Mouse (Mus musculus): ENCODE results near the gene Deup1.

Gene Deup1

DNA sequence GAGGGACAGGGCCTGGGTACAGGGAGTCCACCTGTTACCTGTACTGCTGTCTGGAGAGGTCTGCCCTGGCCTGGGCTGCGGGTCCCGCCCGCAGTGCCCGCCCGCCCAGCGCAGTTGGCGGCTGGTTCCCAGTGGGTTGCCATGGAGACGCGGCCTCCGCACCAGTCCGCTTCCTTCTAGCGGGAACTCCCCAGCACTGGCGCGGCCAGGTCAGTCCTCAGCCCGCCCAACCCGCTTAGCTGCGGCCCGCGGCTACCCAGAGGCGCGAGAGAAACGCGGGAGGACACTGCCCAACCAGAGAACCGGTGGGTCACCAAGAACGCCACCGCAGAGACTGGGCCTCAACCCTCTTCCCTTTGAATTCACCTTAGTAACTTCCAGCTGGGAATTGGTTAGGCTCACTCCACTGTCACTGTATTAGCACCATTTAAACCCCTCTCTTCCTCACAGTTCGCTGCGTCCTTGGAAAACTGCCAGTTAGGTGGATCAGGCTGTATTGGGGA is at the start of gene Deup1:
Deup1 (minus strand) TSS at position 149 of the 503 bp plus-strand sequence.
- no peak for ATAC-seq (ENCODE audit: insufficient number of reproducible peaks, low FRiP score, low TSS enrichment)

DNA sequence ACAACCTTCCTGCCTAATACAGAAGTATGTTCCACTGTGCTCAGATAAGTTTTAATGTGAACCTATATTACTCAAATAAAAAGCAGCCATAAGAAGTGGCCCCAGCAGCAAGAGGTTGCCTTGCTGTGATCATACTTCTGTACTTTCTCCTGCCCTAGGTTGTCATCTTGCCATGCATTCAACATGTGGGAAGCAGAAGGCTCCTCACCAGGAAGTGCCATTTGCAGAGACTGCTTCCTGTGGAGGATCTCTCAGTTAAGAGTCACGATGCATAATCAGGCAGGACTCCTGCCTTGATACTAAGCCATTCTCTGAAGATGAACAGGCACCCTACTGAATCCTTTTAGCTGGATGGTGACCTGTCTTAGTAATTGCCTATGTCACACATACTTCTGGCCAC is 44.5 kb upstream of the Deup1 start:
- no peak for ATAC-seq (ENCODE audit: insufficient number of reproducible peaks, low FRiP score, low TSS enrichment)

DNA sequence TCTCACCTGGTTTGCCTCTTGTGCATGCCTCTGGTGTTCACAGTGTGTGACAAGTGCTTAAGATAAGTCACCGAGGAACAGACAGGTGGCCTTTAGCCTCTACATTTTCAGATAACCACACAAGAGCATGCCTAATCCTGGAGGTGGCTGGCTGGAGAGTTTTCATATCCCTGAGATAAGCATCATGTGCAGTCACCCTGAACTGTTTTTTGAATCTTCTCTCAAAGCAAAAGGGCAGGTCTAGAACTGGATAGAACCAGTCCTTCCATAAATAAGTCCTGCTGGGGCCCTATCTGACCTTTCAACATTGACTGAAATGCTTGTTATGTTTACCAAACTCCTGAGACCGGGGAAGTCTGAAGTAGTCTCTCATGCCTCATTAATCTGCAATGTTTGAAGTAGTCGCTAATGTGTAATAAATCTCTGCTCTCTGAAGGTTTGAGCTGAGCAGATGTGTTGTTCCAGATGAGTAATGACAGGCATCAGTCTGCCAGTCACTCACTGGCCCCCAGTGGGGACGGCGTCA is 42.3 kb upstream of the Deup1 start:
- no peak for ATAC-seq (ENCODE audit: insufficient number of reproducible peaks, low FRiP score, low TSS enrichment)

DNA sequence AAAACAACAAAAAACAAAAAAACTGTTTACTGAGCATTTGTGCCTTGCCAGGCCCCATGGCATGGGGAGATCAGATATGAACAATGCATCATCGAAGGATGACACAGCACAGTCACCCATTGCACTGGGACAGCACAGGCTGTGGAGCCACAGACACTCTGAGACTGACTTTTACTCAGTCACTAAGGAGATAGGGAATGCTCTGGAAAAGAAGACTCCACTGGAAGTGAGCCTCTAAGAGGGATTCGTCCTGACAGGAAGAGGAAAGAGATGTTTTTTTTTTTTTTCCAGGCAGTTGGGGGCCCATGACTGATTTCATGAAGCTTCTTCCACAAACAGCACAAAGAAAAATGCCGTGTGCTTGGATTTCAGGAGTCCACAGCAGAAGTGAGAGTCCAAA is 41.7 kb upstream of the Deup1 start:
- ATAC-seq (ENCODE audit: insufficient number of reproducible peaks, low FRiP score, low TSS enrichment), result no peak

DNA sequence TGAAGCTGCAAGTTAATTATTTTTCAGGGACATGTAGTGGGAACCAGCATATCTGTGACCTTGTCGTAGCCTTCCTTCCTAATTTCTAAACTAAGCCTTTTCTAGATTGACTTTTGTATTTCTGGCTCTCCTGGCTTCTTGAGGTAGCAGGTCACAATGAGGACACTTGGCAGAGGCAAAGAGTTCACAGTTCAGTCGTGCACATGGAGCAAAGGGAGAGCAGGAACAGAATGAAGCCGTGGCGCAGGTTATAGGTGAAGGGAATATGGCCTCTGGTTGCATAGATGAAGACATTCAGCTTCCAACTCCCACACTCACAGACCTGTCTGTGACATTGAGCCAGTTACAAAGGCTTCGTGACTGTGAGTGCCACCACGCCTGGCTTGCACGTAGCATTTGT is 36.9 kb upstream of the Deup1 start:
- ATAC-seq (ENCODE audit: insufficient number of reproducible peaks, low FRiP score, low TSS enrichment), result no peak

DNA sequence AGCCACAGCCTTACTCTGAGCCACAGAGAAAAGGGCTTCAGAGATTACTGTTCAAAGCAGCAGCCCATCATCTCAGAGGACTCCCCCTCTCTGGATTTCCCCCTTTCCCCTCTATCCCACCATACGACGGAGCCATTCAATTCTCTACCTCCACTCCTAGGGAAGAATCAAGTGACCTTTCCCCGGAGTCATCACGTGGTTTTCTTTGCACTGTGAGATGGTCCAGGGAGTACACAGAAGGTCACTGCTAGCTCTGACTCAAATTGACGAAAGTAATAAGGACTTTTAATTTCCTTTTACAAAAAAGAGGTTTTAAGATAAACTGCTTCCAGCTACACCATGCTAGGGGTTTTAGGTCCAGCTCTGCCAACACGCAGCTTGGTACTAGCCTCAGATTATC is 31.3 kb upstream of the Deup1 start:
- ATAC-seq (ENCODE audit: insufficient number of reproducible peaks, low FRiP score, low TSS enrichment), result no peak

DNA sequence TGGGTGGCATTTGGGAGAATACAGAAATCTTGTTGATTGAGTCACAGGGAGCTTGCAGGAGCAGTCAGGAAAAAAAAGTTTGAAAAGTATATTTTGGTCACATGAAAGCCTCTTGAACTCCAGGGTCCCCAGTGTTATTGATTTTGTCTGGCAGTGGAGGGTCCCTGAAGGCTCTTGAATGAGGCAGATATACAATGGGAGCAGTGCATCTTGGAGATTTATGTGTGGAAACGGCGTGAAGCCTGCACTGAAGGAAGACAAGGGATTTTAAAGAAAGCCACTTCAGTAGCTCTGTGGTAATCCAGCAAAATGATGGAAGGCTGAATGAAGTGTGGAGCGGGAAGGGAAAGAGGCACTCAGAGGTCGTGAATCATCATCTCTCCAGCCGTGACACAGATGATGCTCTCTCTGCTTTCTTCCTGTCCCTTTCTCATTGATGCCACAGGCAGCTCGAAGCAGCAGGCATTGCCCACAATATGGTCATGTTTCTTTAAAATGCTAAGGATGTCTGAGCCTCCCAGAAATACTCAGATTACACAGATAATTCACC is 30.6 kb upstream of the Deup1 start:
- no peak for ATAC-seq (ENCODE audit: insufficient number of reproducible peaks, low FRiP score, low TSS enrichment)

DNA sequence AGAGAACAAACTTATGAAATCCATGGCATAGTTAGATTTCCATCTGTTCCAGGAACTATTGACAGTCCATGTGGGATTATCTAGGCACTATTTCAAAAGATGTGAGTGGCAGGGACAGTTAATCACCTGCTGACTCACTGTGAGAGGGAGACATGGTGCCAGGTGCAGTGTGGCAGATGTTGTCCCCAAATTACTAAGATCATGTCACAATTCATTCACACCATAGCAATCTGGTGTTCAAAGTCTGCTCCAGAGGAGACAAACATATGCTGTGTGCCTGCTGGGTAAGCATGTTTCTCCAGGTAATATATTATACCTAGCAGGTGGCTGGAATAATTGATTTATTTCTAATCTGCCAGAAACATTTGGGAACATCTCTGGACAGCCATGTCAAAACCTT is 25.3 kb upstream of the Deup1 start:
- ATAC-seq (ENCODE audit: insufficient number of reproducible peaks, low FRiP score, low TSS enrichment), result no peak

DNA sequence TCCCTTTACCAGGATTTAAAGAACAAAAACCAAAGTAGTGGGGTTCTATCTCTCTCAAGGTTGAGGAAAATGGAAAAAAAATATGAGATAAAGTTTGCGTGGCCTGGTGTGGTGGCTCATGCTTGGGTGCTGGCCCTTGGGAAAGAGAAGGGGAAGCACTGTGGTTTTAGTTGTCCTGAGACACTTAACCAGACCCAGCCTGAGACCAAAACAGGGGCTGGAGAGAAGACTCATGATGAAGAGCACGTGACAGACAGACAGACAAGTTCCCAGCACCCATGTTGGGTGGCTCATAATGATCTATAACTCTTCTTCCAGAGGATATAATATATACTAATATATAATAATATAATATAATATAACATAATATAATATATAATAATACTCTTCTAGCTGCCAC is 22.2 kb upstream of the Deup1 start:
- ATAC-seq (ENCODE audit: insufficient number of reproducible peaks, low FRiP score, low TSS enrichment), result no peak

DNA sequence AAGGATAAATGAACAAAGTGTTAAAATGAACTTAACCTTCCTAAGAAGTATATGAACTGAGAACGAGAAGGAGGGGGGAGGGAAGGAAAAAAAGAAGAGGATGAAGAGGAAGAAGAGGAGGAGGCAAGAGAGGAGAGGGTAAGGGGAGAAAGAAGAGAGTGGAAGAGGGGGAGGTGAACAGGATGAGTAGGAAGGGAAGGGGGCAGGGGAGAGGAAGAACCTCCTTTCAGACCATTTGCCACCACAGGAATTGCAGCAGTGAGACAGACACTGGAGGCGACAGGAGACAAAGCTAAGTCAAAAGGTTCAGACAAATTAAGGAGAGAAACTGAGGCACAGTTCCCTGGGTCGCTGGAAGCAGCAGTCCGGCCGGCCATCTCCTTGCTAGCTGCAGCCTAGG is 349 bp downstream of the Deup1 start:
- ATAC-seq (ENCODE audit: insufficient number of reproducible peaks, low FRiP score, low TSS enrichment), result no peak

DNA sequence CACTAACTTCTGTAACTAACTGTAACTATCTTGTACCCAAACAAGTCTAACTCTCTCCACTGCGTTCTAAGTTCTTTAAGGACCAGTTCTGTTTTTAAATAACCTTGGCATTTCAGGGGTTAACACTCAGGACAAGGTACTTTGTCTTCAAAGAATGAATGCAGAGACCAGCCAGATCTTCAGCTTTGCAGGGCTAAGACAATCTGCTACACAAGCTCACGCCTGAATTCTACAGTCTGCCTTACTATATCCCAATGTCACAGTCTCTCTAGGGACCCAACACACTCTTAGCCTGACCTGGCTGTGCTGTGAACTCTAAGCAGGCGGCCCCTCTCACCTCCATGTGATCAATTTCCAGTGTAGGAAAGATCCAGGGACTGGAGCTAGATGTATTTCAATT is 3.0 kb downstream of the Deup1 start:
- ATAC-seq (ENCODE audit: insufficient number of reproducible peaks, low FRiP score, low TSS enrichment), result no peak

DNA sequence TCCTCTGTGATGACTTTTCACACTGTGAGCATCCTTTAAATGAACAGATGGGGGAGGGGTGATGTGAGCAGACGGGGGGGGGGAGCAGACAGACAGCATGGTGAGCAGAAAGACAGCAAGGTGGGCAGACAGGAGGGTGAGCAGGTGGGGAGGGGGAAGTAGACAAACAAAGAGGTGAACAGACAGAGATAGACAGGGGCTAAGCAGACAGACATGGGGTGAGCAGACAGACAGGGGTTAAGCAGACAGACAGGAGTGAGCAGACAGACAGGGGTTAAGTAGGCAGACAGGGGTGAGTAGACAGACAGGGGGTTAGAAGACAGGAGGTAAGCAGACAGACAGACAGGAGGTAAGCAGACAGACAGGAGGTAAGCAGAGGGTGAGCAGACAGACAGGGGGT is 8.0 kb downstream of the Deup1 start:
- no peak for ATAC-seq (ENCODE audit: insufficient number of reproducible peaks, low FRiP score, low TSS enrichment)

DNA sequence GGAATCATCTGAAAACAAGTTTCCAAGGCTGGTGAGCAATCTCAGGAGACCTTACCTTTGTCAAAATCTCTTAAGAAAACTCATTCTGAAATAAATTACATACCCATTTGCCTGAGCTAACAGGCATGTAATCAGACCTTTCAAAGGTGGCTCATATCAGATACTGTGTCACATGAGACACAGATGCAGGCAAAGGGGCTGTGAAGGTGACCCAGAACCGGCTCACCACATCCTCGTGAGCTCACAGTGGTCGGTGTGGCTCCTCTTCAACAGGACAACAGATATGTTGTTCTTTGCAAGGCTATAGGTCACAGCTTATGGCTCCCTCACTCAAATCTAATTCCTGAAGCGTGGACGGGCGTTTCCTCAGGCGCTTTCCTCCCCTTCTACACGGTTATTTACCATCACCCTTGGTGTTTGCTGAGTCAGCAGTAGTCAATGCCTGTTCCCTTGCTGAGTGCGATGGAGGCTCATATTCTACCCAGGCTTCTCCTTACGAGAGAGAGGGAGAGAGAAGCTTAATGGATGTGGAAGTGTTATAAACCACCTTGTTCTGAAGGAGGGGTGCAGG is 8.6 kb downstream of the Deup1 start:
- ATAC-seq (ENCODE audit: insufficient number of reproducible peaks, low FRiP score, low TSS enrichment), result no peak

DNA sequence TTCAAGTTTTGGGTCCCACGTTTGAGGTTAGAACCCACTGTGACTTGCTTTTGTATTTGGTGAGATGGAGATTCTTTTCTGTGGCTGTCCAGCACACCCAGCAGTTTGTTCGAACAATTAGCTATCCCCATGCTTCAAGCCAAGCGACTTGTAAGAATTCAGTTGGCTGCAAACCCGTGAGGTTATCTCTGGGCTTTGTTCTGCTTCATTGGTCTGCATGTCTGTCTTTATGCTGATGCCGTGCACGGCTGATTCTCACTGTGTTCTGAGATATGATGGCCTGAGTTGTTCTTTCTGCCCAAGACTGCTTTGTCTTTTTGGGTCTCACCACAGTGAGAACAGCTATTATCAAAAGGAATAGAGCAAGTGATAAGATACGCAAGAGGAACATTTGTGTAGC is 10.7 kb downstream of the Deup1 start:
- ATAC-seq (ENCODE audit: insufficient number of reproducible peaks, low FRiP score, low TSS enrichment), result no peak

DNA sequence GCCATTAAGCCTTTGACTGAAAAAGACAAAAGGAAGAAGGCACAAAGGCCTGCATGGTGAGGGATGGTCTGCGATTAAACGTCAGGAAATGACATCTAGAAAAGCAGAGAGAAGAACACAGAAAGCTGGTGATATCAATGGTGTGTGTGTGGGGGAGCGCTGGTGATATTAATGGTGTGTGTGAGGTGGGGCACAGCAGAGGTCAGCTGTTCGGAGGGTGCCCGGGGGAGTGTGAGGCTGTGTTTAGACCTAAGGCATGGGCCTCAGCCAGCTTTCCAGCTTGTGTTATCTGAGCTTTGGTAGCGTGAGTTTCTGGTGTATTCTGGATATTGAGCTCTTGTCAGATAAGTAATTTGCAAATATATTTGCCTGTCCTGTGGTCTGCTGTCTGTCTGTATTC is 11.3 kb downstream of the Deup1 start:
- ATAC-seq (ENCODE audit: insufficient number of reproducible peaks, low FRiP score, low TSS enrichment), result no peak

DNA sequence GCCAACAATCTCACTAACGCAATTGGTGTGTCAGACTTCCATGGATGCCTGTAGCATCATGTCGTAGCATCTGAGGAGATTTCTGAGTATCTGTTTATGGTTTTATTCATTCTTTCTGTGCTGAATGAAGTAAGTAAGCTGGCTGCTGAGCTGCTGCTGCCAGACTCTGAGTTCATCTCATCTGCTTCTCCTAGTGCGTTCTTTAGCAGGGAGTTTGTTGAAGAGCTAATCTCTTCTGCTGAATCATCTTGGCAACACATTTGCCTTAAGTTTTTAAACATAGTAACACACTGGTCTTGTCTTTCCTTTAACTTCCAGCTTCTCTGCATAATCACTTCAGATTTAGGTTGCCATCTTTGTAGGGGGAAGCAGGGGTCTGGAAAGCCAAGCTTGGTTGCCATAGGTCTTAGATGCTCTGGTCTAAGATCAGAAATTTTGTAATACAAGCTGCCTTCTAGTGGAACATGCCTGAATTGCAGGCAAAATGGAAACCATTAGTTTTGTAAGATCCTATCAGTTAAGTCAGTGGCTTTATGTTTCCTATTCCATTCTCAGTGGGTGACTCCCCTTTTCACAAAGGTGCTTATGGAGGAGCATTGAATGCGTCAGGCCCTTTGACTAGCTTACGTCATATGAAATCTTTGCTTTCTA is 18.3 kb downstream of the Deup1 start:
- no peak for ATAC-seq (ENCODE audit: insufficient number of reproducible peaks, low FRiP score, low TSS enrichment)

DNA sequence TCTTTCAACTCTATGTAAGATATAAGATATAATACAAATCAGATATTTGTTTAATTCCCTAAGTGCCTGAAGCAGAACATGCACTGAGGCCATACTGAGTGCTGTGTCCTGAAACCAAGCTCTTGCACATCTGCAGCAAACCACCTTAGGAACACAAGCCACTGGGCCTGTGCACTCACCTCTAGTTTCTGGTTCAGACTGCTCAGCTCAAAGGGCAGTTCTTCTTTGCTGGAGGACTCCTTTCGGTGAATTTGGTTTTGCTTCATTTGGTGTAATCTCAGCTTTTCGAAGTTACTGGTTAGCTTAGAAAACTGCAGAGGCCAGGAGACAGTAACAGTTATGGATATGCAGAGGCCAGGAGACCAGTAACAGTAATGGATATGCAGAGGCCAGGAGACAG is 20.1 kb downstream of the Deup1 start:
- no peak for ATAC-seq (ENCODE audit: insufficient number of reproducible peaks, low FRiP score, low TSS enrichment)

DNA sequence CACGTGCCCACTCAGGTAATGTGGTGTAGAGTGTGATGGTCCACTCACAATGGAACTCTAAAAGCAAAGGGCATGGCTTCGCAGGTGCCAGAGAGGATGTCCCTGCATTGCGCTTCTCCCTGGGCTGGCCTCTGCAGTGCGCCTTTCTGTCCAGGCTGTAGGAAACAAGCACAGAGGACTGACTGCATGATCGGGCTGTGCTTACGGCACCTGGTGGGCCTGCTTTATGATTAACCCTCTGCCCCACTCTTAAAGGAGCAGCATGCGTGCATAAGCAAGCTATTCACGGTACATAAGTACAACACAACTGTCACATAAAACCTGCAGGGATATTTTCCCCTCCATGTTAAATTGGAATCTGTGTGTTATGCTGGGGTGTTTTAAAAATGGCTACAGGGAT is 24.6 kb downstream of the Deup1 start:
- no peak for ATAC-seq (ENCODE audit: insufficient number of reproducible peaks, low FRiP score, low TSS enrichment)

DNA sequence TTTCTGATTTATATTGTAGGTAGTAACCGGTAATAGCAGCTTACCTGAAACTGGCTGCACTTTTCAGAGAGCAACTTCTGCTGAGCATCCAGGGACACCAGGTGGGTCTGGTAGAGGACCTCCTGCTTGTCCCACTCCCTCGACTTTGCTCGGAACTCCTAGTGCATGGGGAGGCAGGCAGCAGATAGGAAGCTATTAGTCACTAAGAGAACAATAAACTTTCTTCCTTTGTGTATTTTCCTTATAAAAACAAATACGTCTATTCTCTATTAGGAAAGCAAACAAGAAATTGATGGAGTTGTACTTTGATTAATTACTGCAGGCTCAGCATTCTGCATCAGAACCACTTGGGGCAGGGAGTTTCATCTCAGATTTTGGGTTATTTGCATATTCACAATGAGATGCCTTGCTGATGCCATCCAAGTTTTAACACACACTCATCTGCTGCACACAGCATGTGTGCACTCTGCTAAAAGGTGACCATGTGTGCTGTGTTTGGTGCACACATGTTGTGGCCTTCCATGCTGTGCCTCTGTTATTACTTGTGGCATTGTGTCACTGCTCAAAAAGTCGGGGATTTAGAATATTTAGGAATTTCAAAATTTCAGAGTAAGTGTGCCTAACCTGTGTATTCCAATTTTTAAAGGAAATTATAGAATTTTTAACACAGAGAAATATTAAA is 26.7 kb downstream of the Deup1 start:
- ATAC-seq (ENCODE audit: insufficient number of reproducible peaks, low FRiP score, low TSS enrichment), result no peak

DNA sequence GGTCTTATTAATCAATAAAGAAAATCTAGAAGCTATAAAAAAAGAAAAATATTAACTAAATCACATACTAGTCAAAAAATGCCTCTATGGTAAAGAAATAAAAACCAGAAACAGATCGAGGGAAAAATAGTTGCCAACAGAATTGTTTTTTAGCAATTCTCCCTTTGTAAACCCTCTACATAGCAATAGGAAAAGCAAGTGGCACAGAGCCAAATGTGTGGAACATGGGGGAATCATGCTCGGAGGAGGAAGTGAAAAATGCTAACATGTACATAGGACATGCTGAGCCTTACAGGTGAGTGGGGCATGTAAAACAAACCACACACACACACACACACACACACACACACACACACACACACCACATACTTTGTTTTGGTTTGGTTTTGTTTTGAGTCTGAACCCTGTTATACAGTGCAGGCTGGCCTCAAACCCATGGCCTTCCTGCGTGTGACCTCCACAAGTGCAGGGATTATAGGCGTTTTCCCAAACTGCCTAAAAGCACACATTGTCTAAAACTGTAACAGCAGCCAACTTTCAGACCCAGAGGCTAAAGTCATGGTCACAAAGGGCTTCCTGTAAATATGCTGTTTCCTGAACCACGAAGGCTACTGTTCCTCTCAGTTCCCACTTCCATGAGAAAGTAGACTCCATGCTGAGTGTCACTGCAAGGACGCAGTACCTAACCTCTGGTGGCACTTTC is 27.4 kb downstream of the Deup1 start:
- no peak for ATAC-seq (ENCODE audit: insufficient number of reproducible peaks, low FRiP score, low TSS enrichment)

DNA sequence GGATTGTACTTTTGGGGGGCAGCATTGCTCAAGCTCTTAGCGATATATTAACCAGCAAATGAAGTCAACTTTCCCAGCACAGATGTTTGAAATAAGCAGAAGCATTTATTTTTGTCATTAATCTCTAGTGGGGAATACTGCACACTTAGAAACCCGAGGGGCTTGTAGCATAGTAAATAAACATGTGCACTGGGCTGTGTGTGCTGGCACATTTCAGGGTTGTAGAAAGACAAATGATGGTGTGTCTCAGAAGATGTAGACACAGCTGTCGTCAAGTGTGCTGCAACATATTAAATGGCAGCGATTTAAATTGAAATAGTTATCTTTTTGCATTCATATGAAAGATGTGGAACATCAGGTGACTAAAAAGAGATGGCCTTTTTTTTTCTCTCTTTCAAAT is 31.1 kb downstream of the Deup1 start:
- no peak for ATAC-seq (ENCODE audit: insufficient number of reproducible peaks, low FRiP score, low TSS enrichment)
